9 mouse cellular contexts compared by ENCODE assay signal in genomic region chr4:152313934-152314333, GRCm38 (mm10). TPM values are rescaled to one million over a fixed set of nuclear protein-coding genes. Genes with fewer than 3 reads are reported as not detected.
DNase-seq lines count a peak whose midpoint lies in the region; ATAC-seq lines count a peak whose summit lies in the region.
"Had no signal": no experiment of that assay in that cellular context is flagged by ENCODE, and none has a peak within 500 bp of the region (broad histone marks: within the 10 kb centered on the region; RNA-seq: fewer than 3 reads in every experiment).

No protein-coding gene starts in this region.

- peaks cover 67% of the 10 kb centered on the region for H3K27me3 ChIP-seq in kidney, embryonic 14.5 days (ENCODE audit: control insufficient read depth, insufficient read depth, low read length)
- H3K27me3 ChIP-seq in embryonic facial prominence, embryonic 15.5 days, result peaks cover 92% of the 10 kb centered on the region
- H3K27me3 ChIP-seq in limb, embryonic 15.5 days, result peaks cover 91% of the 10 kb centered on the region

- H3K9me3 ChIP-seq in kidney, embryonic 14.5 days (ENCODE audit: control insufficient read depth, low read length), result no peaks in the 10 kb centered on the region
- H3K9me3 ChIP-seq in embryonic facial prominence, embryonic 15.5 days (replicated peaks), result no peaks in the 10 kb centered on the region
- H3K9me3 ChIP-seq in limb, embryonic 15.5 days, result no peaks in the 10 kb centered on the region

- peaks cover 2% of the 10 kb centered on the region; the same call in 1 of the 2 replicates for H3K36me3 ChIP-seq in kidney, embryonic 14.5 days (ENCODE audit: control insufficient read depth, insufficient read depth, low read length)
- peaks cover 2% of the 10 kb centered on the region; the same call in 1 of the 2 replicates for H3K36me3 ChIP-seq in embryonic facial prominence, embryonic 15.5 days
- H3K36me3 ChIP-seq in limb, embryonic 15.5 days, result peaks cover 5% of the 10 kb centered on the region; the same call in 1 of the 2 replicates

- DNase-seq in kidney, adult 18-20 months, result no peak
- DNase-seq in ES-CJ7 (ENCODE audit: low read depth, low spot score), result peak; percentile 60
- DNase-seq in spleen, postnatal 4 days (ENCODE audit: low spot score in 2 of 2), result no peak
- no peak for DNase-seq in spleen, adult 12 weeks (ENCODE audit: low spot score)
- no peak for DNase-seq in gastrocnemius, postnatal 36 days

- H3K4me2 ChIP-seq in kidney, embryonic 14.5 days (replicated peaks; ENCODE audit: low read depth, low read length), result peak overlapping the region; percentile 74
- H3K4me2 ChIP-seq in embryonic facial prominence, embryonic 15.5 days (replicated peaks), result peak overlapping the region; percentile 62; the same call in 1 of the 2 replicates
- H3K4me2 ChIP-seq in limb, embryonic 15.5 days, result peak overlapping the region; percentile 58; the same call in 1 of the 2 replicates

- no peak overlapping the region for H3K27ac ChIP-seq in kidney, embryonic 14.5 days (ENCODE audit: low read depth, low read length)
- no peak overlapping the region for H3K27ac ChIP-seq in embryonic facial prominence, embryonic 15.5 days (replicated peaks)
- H3K27ac ChIP-seq in limb, embryonic 15.5 days, result no peak overlapping the region

- peaks cover 41% of the 10 kb centered on the region for H3K4me1 ChIP-seq in kidney, embryonic 14.5 days (ENCODE audit: control insufficient read depth, insufficient read depth, low read length)
- H3K4me1 ChIP-seq in embryonic facial prominence, embryonic 15.5 days, result peaks cover 41% of the 10 kb centered on the region
- H3K4me1 ChIP-seq in limb, embryonic 15.5 days, result peaks cover 34% of the 10 kb centered on the region

- H3K4me3 ChIP-seq in kidney, embryonic 14.5 days (ENCODE audit: low read length), result peak overlapping the region; percentile 36; the same call in 1 of the 2 replicates
- no peak overlapping the region; the same call in 1 of the 2 replicates for H3K4me3 ChIP-seq in embryonic facial prominence, embryonic 15.5 days (replicated peaks)
- H3K4me3 ChIP-seq in limb, embryonic 15.5 days, result no peak overlapping the region

- no peak for ATAC-seq in kidney, embryonic 14.5 days (ENCODE audit: low FRiP score, low TSS enrichment)
- no peak for ATAC-seq in embryonic facial prominence, embryonic 15.5 days (ENCODE audit: insufficient number of reproducible peaks, low FRiP score, low TSS enrichment, low read depth)
- no peak for ATAC-seq in limb, embryonic 15.5 days (ENCODE audit: insufficient number of reproducible peaks, low FRiP score, low TSS enrichment, low read depth)

- no peak overlapping the region for H3K9ac ChIP-seq in kidney, embryonic 14.5 days (ENCODE audit: low read depth, low read length)
- H3K9ac ChIP-seq in embryonic facial prominence, embryonic 15.5 days, result no peak overlapping the region
- H3K9ac ChIP-seq in limb, embryonic 15.5 days, result no peak overlapping the region

- intact Hi-C loops in gastrocnemius, postnatal 36 days (cut with DNase I), result no loop called here

RNA-seq across cellular contexts. Expression of gene Rnf207, which starts 4.9 kb away (rescaled TPM):
- 1.1 TPM in 2 replicates for polyA plus RNA-seq in kidney, embryonic 14.5 days (2014; fragmentation: Nextera tagmentation; extraction: Ambion mirVana)
- 0.23 and 0.72 TPM in 2 replicates for polyA plus RNA-seq in embryonic facial prominence, embryonic 15.5 days (2015; fragmentation: Nextera tagmentation; extraction: Ambion mirVana)
- 0.29 and 0.31 TPM in 2 replicates for polyA plus RNA-seq in limb, embryonic 15.5 days (2015; fragmentation: Nextera tagmentation; extraction: Ambion mirVana)
- not detected for total RNA-seq in gastrocnemius, postnatal 36 days (2021)

RNA-seq across cellular contexts. Expression of gene Rpl22, which starts 11.6 kb away (rescaled TPM):
- 475 and 692 TPM in 2 replicates for polyA plus RNA-seq in kidney, embryonic 14.5 days (2014; fragmentation: Nextera tagmentation; extraction: Ambion mirVana)
- 342 and 365 TPM in 2 replicates for polyA plus RNA-seq in embryonic facial prominence, embryonic 15.5 days (2015; fragmentation: Nextera tagmentation; extraction: Ambion mirVana)
- polyA plus RNA-seq in limb, embryonic 15.5 days (2015; fragmentation: Nextera tagmentation; extraction: Ambion mirVana), result 286 and 375 TPM in 2 replicates
- 100 to 1,000 TPM; 165 to 223 TPM for total RNA-seq in gastrocnemius, postnatal 36 days (2021)

RNA-seq across cellular contexts. Expression of gene Icmt, which starts 16.9 kb away (rescaled TPM):
- 14.7 and 28.1 TPM in 2 replicates for polyA plus RNA-seq in kidney, embryonic 14.5 days (2014; fragmentation: Nextera tagmentation; extraction: Ambion mirVana)
- 23.5 and 26.7 TPM in 2 replicates for polyA plus RNA-seq in embryonic facial prominence, embryonic 15.5 days (2015; fragmentation: Nextera tagmentation; extraction: Ambion mirVana)
- 26.4 and 26.5 TPM in 2 replicates for polyA plus RNA-seq in limb, embryonic 15.5 days (2015; fragmentation: Nextera tagmentation; extraction: Ambion mirVana)
- total RNA-seq in gastrocnemius, postnatal 36 days (2021), result 10 to 100 TPM; 14.4 to 17.3 TPM

RNA-seq across cellular contexts. Expression of gene Hes3, which starts 22.5 kb away (rescaled TPM):
- polyA plus RNA-seq in kidney, embryonic 14.5 days (2014; fragmentation: Nextera tagmentation; extraction: Ambion mirVana), result not detected in 2 replicates
- not detected in 2 replicates for polyA plus RNA-seq in embryonic facial prominence, embryonic 15.5 days (2015; fragmentation: Nextera tagmentation; extraction: Ambion mirVana)
- not detected in 2 replicates for polyA plus RNA-seq in limb, embryonic 15.5 days (2015; fragmentation: Nextera tagmentation; extraction: Ambion mirVana)
- not detected for total RNA-seq in gastrocnemius, postnatal 36 days (2021)
- polyA plus RNA-seq: gonadal fat pad, adult 2 months had no signal

RNA-seq across cellular contexts. Expression of gene Chd5, which starts 24.5 kb away (rescaled TPM):
- 0.03 and 0.04 TPM in 2 replicates for polyA plus RNA-seq in kidney, embryonic 14.5 days (2014; fragmentation: Nextera tagmentation; extraction: Ambion mirVana)
- 0.76 and 1.2 TPM in 2 replicates for polyA plus RNA-seq in embryonic facial prominence, embryonic 15.5 days (2015; fragmentation: Nextera tagmentation; extraction: Ambion mirVana)
- 0.29 and 0.63 TPM in 2 replicates for polyA plus RNA-seq in limb, embryonic 15.5 days (2015; fragmentation: Nextera tagmentation; extraction: Ambion mirVana)
- under 1 TPM; 0.10 to 0.13 TPM for total RNA-seq in gastrocnemius, postnatal 36 days (2021)
